ENCODE assay signal across 14 mouse cellular contexts in the genomic region with DNA sequence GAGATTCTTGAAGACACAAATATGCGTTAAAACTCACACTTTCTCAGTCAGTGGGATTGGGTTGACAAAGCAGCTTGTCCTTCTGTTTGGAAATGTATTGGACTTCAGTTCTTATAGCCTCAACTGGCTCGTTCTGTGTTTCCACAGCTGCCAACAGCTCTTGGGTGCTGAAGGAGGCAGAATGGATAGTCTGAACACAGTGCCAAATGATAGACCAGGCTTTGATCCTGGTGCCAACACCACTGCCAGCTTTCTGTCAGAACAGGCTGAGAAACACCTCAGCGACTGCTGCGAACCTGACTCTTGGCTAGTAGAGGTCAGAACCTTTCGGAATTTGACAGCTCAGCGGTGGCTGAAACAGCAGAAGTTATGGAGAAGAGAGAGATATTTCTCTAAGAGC.
DNase-seq lines count a peak whose midpoint lies in the region; ATAC-seq and TF ChIP-seq lines count a peak whose summit lies in the region.
"Had no signal": no experiment of that assay in that cellular context is flagged by ENCODE, and none has a peak within 500 bp of the region (broad histone marks: within the 10 kb centered on the region; RNA-seq: fewer than 3 reads in every experiment).

No protein-coding gene starts in this region.

- TF ChIP-seq CTCF in lung, adult 2 months (IDR thresholded peaks at IDR 0.05; ENCODE audit: insufficient read depth, low read length): no peak
- TF ChIP-seq CTCF in heart, postnatal 0 days (IDR thresholded peaks at IDR 0.05; ENCODE audit: low read depth): no peak

- ATAC-seq in heart, postnatal 0 days (ENCODE audit: insufficient read depth, low read depth): peak; percentile 96
- ATAC-seq: inflammation-experienced regulatory T-cells, adult 6 months had no signal

- no peak for TF ChIP-seq POLR2A in lung, adult 2 months (IDR thresholded peaks at IDR 0.05; ENCODE audit: borderline replicate concordance, extremely low read depth, low read depth, low read length)

- peak; percentile 67; the same call in 1 of the 2 replicates for TF ChIP-seq EP300 in heart, postnatal 0 days (IDR thresholded peaks at IDR 0.05; ENCODE audit: low read depth)

- H3K27me3 ChIP-seq in heart, postnatal 0 days (ENCODE audit: control insufficient read depth, insufficient read depth, low read length): no peaks in the 10 kb centered on the region
- H3K27me3 ChIP-seq: limb, embryonic 13.5 days had no signal

- no peak overlapping the region for H3K9ac ChIP-seq in heart, postnatal 0 days (replicated peaks; ENCODE audit: low read depth, low read length)
- H3K9ac ChIP-seq: limb, embryonic 13.5 days had no signal

- WGBS in lung, adult 2 months: 41% methylated on average over 6 of the region's 6 CpGs
- WGBS in heart, postnatal 0 days: 37% methylated on average over 6 of the region's 6 CpGs

- H3K36me3 ChIP-seq in heart, postnatal 0 days (replicated peaks; ENCODE audit: control insufficient read depth, insufficient read depth, low read length): no peaks in the 10 kb centered on the region
- H3K36me3 ChIP-seq: limb, embryonic 13.5 days had no signal

- no peak overlapping the region for H3K4me3 ChIP-seq in lung, adult 2 months (replicated peaks; ENCODE audit: extremely low read depth, low read depth, low read length)
- H3K4me3 ChIP-seq in heart, postnatal 0 days (ENCODE audit: low read depth, low read length): no peak overlapping the region
- H3K4me3 ChIP-seq: limb, embryonic 13.5 days had no signal

- H3K27ac ChIP-seq in heart, postnatal 0 days (ENCODE audit: low read depth): peak overlapping the region; percentile 22; the same call in 1 of the 2 replicates
- H3K27ac ChIP-seq: limb, embryonic 13.5 days had no signal

- no peak overlapping the region for H3K4me2 ChIP-seq in heart, postnatal 0 days (ENCODE audit: low read depth, low read length)
- H3K4me2 ChIP-seq: limb, embryonic 13.5 days had no signal

- no peaks in the 10 kb centered on the region for H3K9me3 ChIP-seq in heart, postnatal 0 days (replicated peaks; ENCODE audit: control insufficient read depth, low read length)
- H3K9me3 ChIP-seq: limb, embryonic 13.5 days had no signal

- DNase-seq in cerebellum, postnatal 14 days: peak; percentile 6 to 9
- DNase-seq in cerebellum, adult 8-10 months: no peak
- DNase-seq in lung, adult 18-20 months: peak; percentile 9
- DNase-seq in lung, adult 2 months: no peak
- peak; percentile 85 for DNase-seq in heart, postnatal 0 days (ENCODE audit: low spot score)
- peak; percentile 19 for DNase-seq in lung, postnatal 36 days
- no peak for DNase-seq in layer of hippocampus, adult 8-10 months (ENCODE audit: low spot score in 2 of 2)
- no peak for DNase-seq in thymus, adult 18-20 months
- DNase-seq: cerebellum, adult 11-12 months; kidney, postnatal 25 days; layer of hippocampus, postnatal 36 days; right cerebral cortex, postnatal 25 days had no signal

- H3K4me1 ChIP-seq in lung, adult 2 months (ENCODE audit: control insufficient read depth, insufficient read depth, low read length): no peaks in the 10 kb centered on the region
- peaks cover 4% of the 10 kb centered on the region; the same call in 1 of the 2 replicates for H3K4me1 ChIP-seq in heart, postnatal 0 days (ENCODE audit: control insufficient read depth, insufficient read depth)
- H3K4me1 ChIP-seq: limb, embryonic 13.5 days had no signal

Comparison
In these comparisons a context has a peak if more than half of its experiments do, and no peak if none do; other contexts are left out.
1. DNase-seq: peak in cerebellum, postnatal 14 days (2 of 2), lung, adult 18-20 months (2 of 2), heart, postnatal 0 days (single experiment) and lung, postnatal 36 days (single experiment); none in cerebellum, adult 8-10 months (single experiment), lung, adult 2 months (single experiment), layer of hippocampus, adult 8-10 months (0 of 2) and thymus, adult 18-20 months (0 of 2).